Mouse (Mus musculus): ENCODE results near the gene Sp2. TPM values are rescaled to one million over a fixed set of nuclear protein-coding genes. Genes with fewer than 3 reads are reported as not detected.

Gene Sp2
- polyA plus RNA-seq (2012; rRNA removed; ENCODE audit: low replicate concordance): 17.3 and 24.9 TPM in 2 replicates

GRCm38 (mm10) chr11:96982859-96983258 lies at the start of gene Sp2:
Sp2 (minus strand) TSS chr11:96982959.

GRCm38 (mm10) chr11:97029686-97030417 lies 47.1 kb upstream of the Sp2 start, which contains the start of gene Scrn2:
Scrn2 (plus strand) TSS chr11:97029938.

DNA sequence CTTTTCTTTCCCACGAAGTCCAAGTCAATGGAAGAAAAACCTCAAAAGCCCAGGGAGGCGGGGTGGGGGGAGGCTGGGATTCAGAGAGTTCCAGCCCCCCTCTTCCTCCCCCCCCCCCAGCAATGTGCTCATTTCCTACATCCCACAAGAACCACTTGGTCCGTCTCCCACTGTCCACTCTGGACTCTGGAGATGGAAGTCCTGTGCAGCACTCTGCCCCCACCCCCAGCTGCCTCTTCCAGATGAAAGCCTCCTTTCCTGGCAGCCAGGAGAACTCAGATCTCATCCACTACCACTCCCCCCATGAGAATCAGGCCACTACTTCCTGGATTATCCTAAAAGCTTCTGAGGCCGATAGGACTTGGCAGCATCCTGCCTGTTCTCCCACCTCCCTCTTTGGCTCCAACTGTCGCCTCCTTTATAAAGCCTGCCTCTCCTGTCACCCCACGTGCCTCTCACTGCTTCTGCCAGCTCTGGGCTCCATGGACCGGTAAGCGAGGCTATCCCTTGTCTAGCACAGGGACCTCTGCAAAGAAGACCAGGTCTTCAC lies 30.4 kb upstream of the Sp2 start, which contains the start of gene Sp6:
Gene Sp6, plus strand, starts transcription at position 274 of the 550 bp plus-strand sequence.

DNA sequence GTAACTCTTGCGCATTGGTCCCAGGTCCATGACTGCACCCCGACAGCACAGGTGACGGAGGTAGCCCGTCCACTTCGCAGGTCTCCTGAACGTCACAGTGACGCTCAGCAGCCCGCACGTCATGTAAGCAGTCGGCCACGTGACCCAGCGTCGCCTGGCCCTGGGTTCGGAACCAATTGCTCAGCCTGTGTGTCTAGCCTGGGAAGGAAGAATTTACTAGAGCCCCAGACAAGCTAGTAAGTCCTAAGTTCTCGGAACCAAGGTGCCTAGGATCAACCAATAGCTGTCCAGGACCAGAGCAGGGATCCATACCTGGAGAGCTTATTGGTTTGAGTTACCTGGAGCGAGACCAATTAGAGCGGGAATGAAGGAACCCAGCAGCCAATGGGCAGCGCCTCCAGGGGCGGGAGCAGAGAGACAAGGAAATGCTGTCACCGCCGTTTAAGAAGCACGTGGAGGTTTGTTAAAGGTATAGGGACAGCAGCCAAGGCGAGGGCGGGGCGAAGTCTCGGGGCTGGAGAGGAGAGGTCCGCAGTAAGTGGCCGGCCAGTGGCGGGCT lies 38.9 kb downstream of the Sp2 start, which contains the start of gene Pnpo:
Gene Pnpo, minus strand, starts transcription at position 241 of the 559 bp plus-strand sequence.

DNA sequence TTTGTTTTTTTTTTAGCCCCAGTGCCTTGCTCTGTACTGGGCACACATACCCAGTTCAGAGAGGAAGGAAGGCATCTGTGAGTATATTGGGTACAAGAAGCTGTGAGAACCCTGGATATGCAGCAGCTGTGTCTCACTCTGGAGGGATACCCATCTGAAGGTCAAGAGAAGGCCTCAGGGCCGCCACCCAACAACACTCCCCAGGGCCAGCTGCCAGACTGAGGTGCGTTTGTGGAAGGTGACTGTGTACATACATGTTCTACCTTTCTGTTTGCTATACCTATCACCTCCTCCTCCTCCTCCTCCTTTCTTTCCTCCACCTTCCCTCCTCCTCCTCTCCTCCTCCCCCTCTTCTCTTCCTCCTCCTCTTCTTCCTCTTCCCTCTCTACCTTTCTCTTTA lies 54.7 kb downstream of the Sp2 start, which contains the start of gene Prr15l:
Gene Prr15l, plus strand, starts transcription at position 17 of the 400 bp plus-strand sequence.

GRCm38 (mm10) chr11:96916044-96916884 lies 66.5 kb downstream of the Sp2 start, which contains the start of gene Cdk5rap3:
Cdk5rap3 (minus strand) TSS chr11:96916496.

Other genes starting within 250 kb of the Sp2 start
- 25.8 and 33.3 TPM in 2 replicates for gene Snx11, start 205.4 kb downstream of the Sp2 start, polyA plus RNA-seq (2012; rRNA removed; ENCODE audit: low replicate concordance)
- 14.0 and 20.9 TPM in 2 replicates for gene Cbx1, start 193.8 kb downstream of the Sp2 start, polyA plus RNA-seq (2012; rRNA removed; ENCODE audit: low replicate concordance)
- gene Nfe2l1, start 153.0 kb downstream of the Sp2 start, polyA plus RNA-seq (2012; rRNA removed; ENCODE audit: low replicate concordance): 263 and 396 TPM in 2 replicates
- gene Copz2, start 133.1 kb downstream of the Sp2 start, polyA plus RNA-seq (2012; rRNA removed; ENCODE audit: low replicate concordance): 97.4 and 128 TPM in 2 replicates
- 48.3 and 58.9 TPM in 2 replicates for gene Cdk5rap3, start 66.5 kb downstream of the Sp2 start, polyA plus RNA-seq (2012; rRNA removed; ENCODE audit: low replicate concordance)
- gene Prr15l, start 54.9 kb downstream of the Sp2 start, polyA plus RNA-seq (2012; rRNA removed; ENCODE audit: low replicate concordance): 8.3 TPM in 1 of 2 replicates, not detected in the other
- gene Pnpo, start 39.0 kb downstream of the Sp2 start, polyA plus RNA-seq (2012; rRNA removed; ENCODE audit: low replicate concordance): 24.2 and 28.6 TPM in 2 replicates
- 0.26 and 0.66 TPM in 2 replicates for gene Sp6, start 30.4 kb upstream of the Sp2 start, polyA plus RNA-seq (2012; rRNA removed; ENCODE audit: low replicate concordance)
- 10.6 and 17.6 TPM in 2 replicates for gene Scrn2, start 47.0 kb upstream of the Sp2 start, polyA plus RNA-seq (2012; rRNA removed; ENCODE audit: low replicate concordance)
- 0.14 and 0.67 TPM in 2 replicates for gene Lrrc46, start 58.4 kb upstream of the Sp2 start, polyA plus RNA-seq (2012; rRNA removed; ENCODE audit: low replicate concordance)
- gene Mrpl10, start 58.6 kb upstream of the Sp2 start, polyA plus RNA-seq (2012; rRNA removed; ENCODE audit: low replicate concordance): 103 and 129 TPM in 2 replicates
- gene Osbpl7, start 67.7 kb upstream of the Sp2 start, polyA plus RNA-seq (2012; rRNA removed; ENCODE audit: low replicate concordance): 8.3 and 14.0 TPM in 2 replicates
- 0.62 and 0.93 TPM in 2 replicates for gene Tbx21, start 132.4 kb upstream of the Sp2 start, polyA plus RNA-seq (2012; rRNA removed; ENCODE audit: low replicate concordance)
- gene Tbkbp1, start 168.5 kb upstream of the Sp2 start, polyA plus RNA-seq (2012; rRNA removed; ENCODE audit: low replicate concordance): 28.1 and 29.7 TPM in 2 replicates
- 44.2 and 69.4 TPM in 2 replicates for gene Kpnb1, start 204.9 kb upstream of the Sp2 start, polyA plus RNA-seq (2012; rRNA removed; ENCODE audit: low replicate concordance)

Measured in subcutaneous adipose tissue, adult 2 months (tissue).